Mouse (Mus musculus) CH12.LX (cell line): ENCODE measurements around the gene Sorcs3. TPM values are rescaled to one million over a fixed set of nuclear protein-coding genes. Genes with fewer than 3 reads are reported as not detected.

ENCODE experiments used
- DNase-seq: peaks from one replicate; pipeline ENCODE4 v3.0.0-alpha.2; 2013; ENCODE audit errors: extremely low read depth
- H3K27ac ChIP-seq: 2 replicates; pipeline ENCODE4 v1.5.1; 2012; ENCODE audit warnings: low read depth, mild to moderate bottlenecking, control low read depth, moderate library complexity; ENCODE audit not compliant: insufficient read depth
- H3K27me3 ChIP-seq: replicated peaks from 2 replicates; pipeline ENCODE3; 2012; ENCODE audit warnings: inconsistent platforms
- H3K36me3 ChIP-seq, 2 experiments: replicated peaks in 1 of 2; 2 replicates each; pipeline versions ENCODE3 to v1.6.1; 2012; ENCODE audit warnings: inconsistent platforms in 1 of 2, low read length in 1 of 2, mild to moderate bottlenecking in 1 of 2, mixed read lengths in 1 of 2, moderate library complexity in 1 of 2; ENCODE audit not compliant: control insufficient read depth in 1 of 2, insufficient read depth in 1 of 2
- H3K4me1 ChIP-seq, 2 experiments: 2 replicates each; pipeline ENCODE4 v1.6.1; 2012; ENCODE audit warnings: inconsistent platforms in 1 of 2, moderate library complexity in 1 of 2; ENCODE audit not compliant: insufficient read depth in 2 of 2, control insufficient read depth in 1 of 2
- H3K4me2 ChIP-seq: 2 replicates; pipeline ENCODE4 v1.6.1; 2012; ENCODE audit warnings: low read depth, mild to moderate bottlenecking, control low read depth; ENCODE audit not compliant: poor library complexity, insufficient read depth, severe bottlenecking
- H3K4me3 ChIP-seq, 3 experiments: fragments of 150-350 bp in 1 of 3; sonication (generic) in 1 of 3; replicated peaks in 1 of 3; 2 replicates each; pipeline versions ENCODE3 to v1.5.1; 2011 to 2012; ENCODE audit warnings: low read depth in 2 of 3, low read length in 2 of 3, mild to moderate bottlenecking in 2 of 3, moderate library complexity in 2 of 3, control low read depth in 1 of 3, improper control_type of control experiment in 1 of 3, inconsistent platforms in 1 of 3, mixed read lengths in 1 of 3; ENCODE audit not compliant: poor library complexity in 1 of 3
- H3K79me2 ChIP-seq: replicated peaks from 2 replicates; pipeline ENCODE4 v1.6.1; 2012; ENCODE audit warnings: mild to moderate bottlenecking, moderate library complexity; ENCODE audit not compliant: control insufficient read depth, poor library complexity, insufficient read depth, severe bottlenecking; ENCODE audit errors: extremely low read depth
- H3K9ac ChIP-seq: 2 replicates; pipeline ENCODE4 v1.6.1; 2012; ENCODE audit warnings: low read depth, mild to moderate bottlenecking, control low read depth, moderate library complexity; ENCODE audit not compliant: insufficient read depth
- H3K9me3 ChIP-seq: replicated peaks from 2 replicates; pipeline ENCODE3; 2012; ENCODE audit warnings: low read length, inconsistent platforms, mixed read lengths
- CHD2 ChIP-seq: IDR thresholded peaks from 2 replicates; pipeline ENCODE4 v1.6.1; 2011; ENCODE audit warnings: low read length, improper control_type of control experiment
- CTCF ChIP-seq, 2 experiments: IDR thresholded peaks in 1 of 2; conservative IDR thresholded peaks in 1 of 2; 2 replicates each; pipeline ENCODE4 v1.5.1; 2011 to 2012; ENCODE audit warnings: low read depth in 2 of 2, low read length in 2 of 2, improper control_type of control experiment in 1 of 2, inconsistent platforms in 1 of 2, mild to moderate bottlenecking in 1 of 2, moderate library complexity in 1 of 2
- EP300 ChIP-seq: IDR thresholded peaks from 2 replicates; pipeline ENCODE4 v1.6.1; 2011; ENCODE audit warnings: low read length, improper control_type of control experiment
- ETS1 ChIP-seq: conservative IDR thresholded peaks from 2 replicates; pipeline ENCODE4 v1.6.1; 2012; ENCODE audit warnings: low read depth, mild to moderate bottlenecking, inconsistent platforms, low read length, improper control_type of control experiment, moderate library complexity
- JUN ChIP-seq: IDR thresholded peaks from 2 replicates; pipeline ENCODE4 v1.6.1; 2011; ENCODE audit warnings: low read depth, mild to moderate bottlenecking, low read length, improper control_type of control experiment, moderate library complexity; ENCODE audit not compliant: insufficient read depth
- KAT2A ChIP-seq: IDR thresholded peaks from 2 replicates; pipeline ENCODE4 v1.6.1; 2012; ENCODE audit warnings: low read length, improper control_type of control experiment, inconsistent platforms; ENCODE audit not compliant: insufficient replicate concordance
- MAFK ChIP-seq: IDR thresholded peaks from 2 replicates; pipeline ENCODE4 v1.6.1; 2011; ENCODE audit warnings: low read length, improper control_type of control experiment; ENCODE audit not compliant: insufficient replicate concordance
- MAX ChIP-seq: IDR thresholded peaks from 2 replicates; pipeline ENCODE4 v1.6.1; 2011; ENCODE audit warnings: low read length, improper control_type of control experiment
- MEF2A ChIP-seq: IDR thresholded peaks from 2 replicates; pipeline ENCODE4 v1.6.1; 2014; ENCODE audit warnings: low read depth, mild to moderate bottlenecking, inconsistent platforms, low read length, improper control_type of control experiment, borderline replicate concordance
- MYC ChIP-seq: IDR thresholded peaks from 2 replicates; pipeline ENCODE4 v1.6.1; 2011; ENCODE audit warnings: low read depth, mild to moderate bottlenecking, improper control_type of control experiment, low read length
- NRF1 ChIP-seq: IDR thresholded peaks from 2 replicates; pipeline ENCODE4 v1.6.1; 2014; ENCODE audit warnings: low read depth, mild to moderate bottlenecking, inconsistent platforms, low read length, improper control_type of control experiment, moderate library complexity
- SIN3A ChIP-seq: IDR thresholded peaks from 2 replicates; pipeline ENCODE4 v1.6.1; 2012; ENCODE audit warnings: low read length, improper control_type of control experiment, inconsistent platforms
- TBP ChIP-seq: conservative IDR thresholded peaks from 2 replicates; pipeline ENCODE4 v1.6.1; 2011; ENCODE audit warnings: low read depth, low read length, improper control_type of control experiment
- TCF12 ChIP-seq: IDR thresholded peaks from 2 replicates; pipeline ENCODE4 v1.6.1; 2014; ENCODE audit warnings: low read depth, mild to moderate bottlenecking, inconsistent platforms, low read length, improper control_type of control experiment
- UBTF ChIP-seq: IDR thresholded peaks from 2 replicates; pipeline ENCODE4 v1.6.1; 2012; ENCODE audit warnings: low read depth, mild to moderate bottlenecking, inconsistent platforms, low read length, improper control_type of control experiment, moderate library complexity
- USF1 ChIP-seq: IDR thresholded peaks from 2 replicates; pipeline ENCODE4 v1.6.1; 2014; ENCODE audit warnings: low read depth, mild to moderate bottlenecking, inconsistent platforms, low read length, improper control_type of control experiment
- ZC3H11A ChIP-seq: IDR thresholded peaks from 2 replicates; pipeline ENCODE4 v1.6.1; 2012; ENCODE audit warnings: low read depth, mild to moderate bottlenecking, inconsistent platforms, low read length, improper control_type of control experiment
- ZKSCAN1 ChIP-seq: IDR thresholded peaks from 2 replicates; pipeline ENCODE4 v1.6.1; 2012; ENCODE audit warnings: low read depth, inconsistent platforms, low read length, improper control_type of control experiment, borderline replicate concordance
- ZMIZ1 ChIP-seq: IDR thresholded peaks from 2 replicates; pipeline ENCODE4 v1.6.1; 2012; ENCODE audit warnings: low read depth, mild to moderate bottlenecking, inconsistent platforms, low read length, improper control_type of control experiment
- ZNF384 ChIP-seq: IDR thresholded peaks from 2 replicates; pipeline ENCODE4 v1.6.1; 2012; ENCODE audit warnings: low read depth, low read length, improper control_type of control experiment, inconsistent platforms
- dilution Hi-C: fragments of 300-500 bp; cut with MboI; formaldehyde crosslinking; loops from 2 replicates; pipeline ENCODE4 v1.14.3; 2020; ENCODE audit warnings: low sequenced_read_pairs; ENCODE audit not compliant: extremely low pct_unique_long_range_greater_than_20kb, extremely low pct_ligation_motif_present
- in situ Hi-C: fragments of 300-500 bp; cut with MboI; formaldehyde crosslinking; loops from 3 replicates; pipeline ENCODE4 v1.14.3; 2019; ENCODE audit warnings: low sequenced_read_pairs, low pct_ligation_motif_present, low pct_unique_long_range_greater_than_20kb, mixed read lengths
- polyA plus RNA-seq: library from polyadenylated mRNA; unstranded; fragments of >175 nt; gene quantifications from 2 replicates; pipeline ENCODE4 v1.2.1, GENCODE M21; 2012; ENCODE audit warnings: low read depth; ENCODE audit not compliant: insufficient read length
- total RNA-seq, 2 experiments: library from RNA; depleted of rRNA; stranded (reverse); fragments of 300-350 nt in 1 of 2; fragments of >200 nt in 1 of 2; gene quantifications; 2 replicates each; pipeline ENCODE4 v1.2.3; 2012 to 2014

Gene Sorcs3
- total and polyA plus RNA-seq, 3 experiments: not detected

DNA sequence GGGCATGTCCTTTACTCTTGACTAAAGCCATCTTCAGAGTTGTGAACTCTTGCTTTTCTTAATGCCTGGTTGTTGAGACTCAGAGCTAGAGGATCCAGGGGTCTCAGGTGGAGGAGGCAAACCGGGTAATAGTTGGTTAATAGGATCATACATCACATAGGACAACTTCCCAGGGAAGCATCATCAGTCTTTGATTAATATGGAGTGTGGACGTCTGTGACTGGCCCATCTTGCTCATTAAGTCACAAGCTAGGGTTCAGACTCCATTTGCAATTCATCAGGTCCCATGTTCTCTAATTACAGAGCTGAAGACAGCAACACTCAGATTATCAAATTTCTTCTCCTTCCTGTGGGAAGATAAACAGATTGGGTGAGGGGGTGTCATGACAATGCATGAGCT is 353.6 kb downstream of the Sorcs3 start:
- no peak overlapping the region for H3K27ac ChIP-seq
- no peak for DNase-seq
- no peak overlapping the region for H3K9ac ChIP-seq
- no peaks in the 10 kb centered on the region for H3K79me2 ChIP-seq
- H3K36me3 ChIP-seq: no peaks in the 10 kb centered on the region
- TF ChIP-seq CTCF (conservative IDR thresholded peaks at IDR 0.05 in 1 of 2, IDR thresholded peaks at IDR 0.05 in 1 of 2; ENCODE audit: low read depth in 2 of 2, low read length in 2 of 2) (no peak), ZC3H11A (no peak), ZMIZ1 (no peak), TBP (no peak), CHD2 (no peak), KAT2A (no peak), JUN (no peak), MYC (no peak), ZNF384 (no peak), MAFK (no peak), EP300 (no peak), SIN3A (no peak), USF1 (no peak), ZKSCAN1 (no peak), MEF2A (no peak), UBTF (no peak)
- in situ Hi-C loops: no loop called here
- dilution Hi-C loops: no loop called here
- H3K4me3 ChIP-seq: no peak overlapping the region
- H3K4me1 ChIP-seq: no peaks in the 10 kb centered on the region
- H3K27me3 ChIP-seq: no peaks in the 10 kb centered on the region
- H3K9me3 ChIP-seq: peaks cover 58% of the 10 kb centered on the region
- no peak overlapping the region for H3K4me2 ChIP-seq

- no peak overlapping the region for H3K4me3 ChIP-seq
- DNase-seq: no peak
- no peaks in the 10 kb centered on the region for H3K79me2 ChIP-seq
- peaks cover 46% of the 10 kb centered on the region for H3K9me3 ChIP-seq
- no peaks in the 10 kb centered on the region for H3K27me3 ChIP-seq
- H3K9ac ChIP-seq: no peak overlapping the region
- no peaks in the 10 kb centered on the region for H3K4me1 ChIP-seq
- H3K27ac ChIP-seq: no peak overlapping the region
- no peaks in the 10 kb centered on the region for H3K36me3 ChIP-seq
- TF ChIP-seq MAX (no peak), TCF12 (no peak), MAFK (no peak), ZMIZ1 (no peak), EP300 (no peak), NRF1 (no peak), ETS1 (no peak)
- TF ChIP-seq, all 38 proteins: peak for 0
- in situ Hi-C loops (no loop called here), dilution Hi-C loops (no loop called here)
- H3K4me2 ChIP-seq: no peak overlapping the region
These were observed 369.9 kb downstream of the Sorcs3 start for GRCm38 (mm10) chr19:48575736-48576135.
